Comparison of ENCODE assay signal across 8 mouse cellular contexts in the genomic region with DNA sequence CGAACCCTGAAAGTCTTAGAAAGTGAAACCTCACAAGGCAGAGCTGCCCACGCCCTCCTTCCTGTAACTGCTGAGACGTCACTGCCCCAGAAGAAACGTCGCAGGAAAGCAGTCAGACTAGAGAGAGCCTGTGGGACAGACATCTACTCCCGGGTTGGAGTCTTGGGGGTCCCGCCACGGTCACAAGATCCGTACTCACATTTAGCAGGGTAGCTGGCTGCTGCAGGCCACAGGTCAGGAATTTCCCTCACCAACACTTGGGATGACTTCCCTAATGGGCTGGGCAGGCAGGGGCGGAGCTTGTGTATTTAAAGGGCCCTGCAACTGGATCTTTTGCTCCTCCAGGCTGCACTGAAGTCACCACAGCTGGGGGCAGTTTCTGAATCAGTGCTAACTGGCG. TPM values are rescaled to one million over a fixed set of nuclear protein-coding genes. Genes with fewer than 3 reads are reported as not detected.
DNase-seq lines count a peak whose midpoint lies in the region; ATAC-seq and TF ChIP-seq lines count a peak whose summit lies in the region.

TSS of gene Mvp (minus strand) at position 302 of the 400 bp plus-strand sequence.

- no peaks in the 10 kb centered on the region for H3K9me3 ChIP-seq in intestine, postnatal 0 days (ENCODE audit: control insufficient read depth)
- no peaks in the 10 kb centered on the region for H3K9me3 ChIP-seq in neural tube, embryonic 15.5 days (replicated peaks)

- peak within 1 kb of the TSS; percentile 69 for H3K4me2 ChIP-seq in intestine, postnatal 0 days (replicated peaks; ENCODE audit: low read depth)
- H3K4me2 ChIP-seq in neural tube, embryonic 15.5 days = peak within 1 kb of the TSS; percentile 88

- peak; percentile 80 for TF ChIP-seq POLR2A in lung, adult 2 months (IDR thresholded peaks at IDR 0.05; ENCODE audit: borderline replicate concordance, extremely low read depth, low read depth, low read length)

- peak within 1 kb of the TSS; percentile 54 for H3K9ac ChIP-seq in intestine, postnatal 0 days (ENCODE audit: low read depth, low read length)
- H3K9ac ChIP-seq in neural tube, embryonic 15.5 days (replicated peaks) = peak within 1 kb of the TSS; percentile 92; the same call in 1 of the 2 replicates

- WGBS in intestine, postnatal 0 days = 11% methylated on average over 11 of the region's 11 CpGs
- 2% methylated on average over 11 of the region's 11 CpGs for WGBS in lung, adult 2 months
- 64% methylated on average over 11 of the region's 11 CpGs for WGBS in neural tube, embryonic 15.5 days

- 0 out of 2 replicates have a peak, but pooled peaks cover 7% of the 10 kb centered on the region for H3K36me3 ChIP-seq in intestine, postnatal 0 days (ENCODE audit: control insufficient read depth, insufficient read depth)
- H3K36me3 ChIP-seq in neural tube, embryonic 15.5 days = peaks cover 24% of the 10 kb centered on the region

- DNase-seq in B cell, adult 2 months = peak; percentile 75 to 80
- DNase-seq in ZHBTc4 (ENCODE audit: low read depth, low spot score) = peak; percentile 75
- DNase-seq in embryo, embryonic 11.5 days (ENCODE audit: low read depth, low spot score) = peak; percentile 13
- peak; percentile 99 for DNase-seq in heart, adult 11 months
- peak; percentile 80 for DNase-seq in lung, adult 2 months
- DNase-seq in frontal cortex, adult 2 months (ENCODE audit: extremely low spot score in 1 of 2, low spot score in 1 of 2) = no peak

- no peaks in the 10 kb centered on the region for H3K27me3 ChIP-seq in intestine, postnatal 0 days (replicated peaks; ENCODE audit: control insufficient read depth, insufficient read depth, low read length)
- H3K27me3 ChIP-seq in neural tube, embryonic 15.5 days (replicated peaks) = no peaks in the 10 kb centered on the region

- ATAC-seq in intestine, postnatal 0 days = no peak
- no peak for ATAC-seq in neural tube, embryonic 15.5 days (ENCODE audit: low FRiP score)

- no peak for TF ChIP-seq CTCF in intestine, postnatal 0 days (IDR thresholded peaks at IDR 0.05; ENCODE audit: low read depth)
- no peak for TF ChIP-seq CTCF in lung, adult 2 months (IDR thresholded peaks at IDR 0.05; ENCODE audit: insufficient read depth, low read length)

- H3K4me3 ChIP-seq in intestine, postnatal 0 days (ENCODE audit: low read depth, low read length) = peak within 1 kb of the TSS; percentile 64
- peak within 1 kb of the TSS; percentile 78 for H3K4me3 ChIP-seq in lung, adult 2 months (replicated peaks; ENCODE audit: extremely low read depth, low read depth, low read length)
- peak within 1 kb of the TSS; percentile 68 for H3K4me3 ChIP-seq in neural tube, embryonic 15.5 days (replicated peaks)

- H3K27ac ChIP-seq in intestine, postnatal 0 days (ENCODE audit: low read depth, low read length) = peak within 1 kb of the TSS; percentile 68
- H3K27ac ChIP-seq in neural tube, embryonic 15.5 days (replicated peaks) = no peak within 1 kb of the TSS

- H3K4me1 ChIP-seq in intestine, postnatal 0 days (replicated peaks; ENCODE audit: control insufficient read depth, insufficient read depth, low read length) = peaks cover 2% of the 10 kb centered on the region; the same call in 1 of the 2 replicates
- peaks cover 15% of the 10 kb centered on the region for H3K4me1 ChIP-seq in lung, adult 2 months (ENCODE audit: control insufficient read depth, insufficient read depth, low read length)
- H3K4me1 ChIP-seq in neural tube, embryonic 15.5 days = peaks cover 53% of the 10 kb centered on the region

RNA-seq across cellular contexts. Expression of gene Mvp, which starts in this region (rescaled TPM):
- polyA plus RNA-seq in intestine, postnatal 0 days (2015; fragmentation: Nextera tagmentation; extraction: Ambion mirVana) = 79.8 and 81.0 TPM in 2 replicates
- 82.2 and 125 TPM in 2 replicates for polyA plus RNA-seq in lung, adult 2 months (2012; rRNA removed)
- 5.2 and 11.6 TPM in 2 replicates for polyA plus RNA-seq in neural tube, embryonic 15.5 days (2015; fragmentation: Nextera tagmentation; extraction: Ambion mirVana)
- polyA plus RNA-seq in frontal cortex, adult 2 months (2012; rRNA removed) = 8.3 and 8.8 TPM in 2 replicates

Comparison
In these comparisons a context has a peak if more than half of its experiments do, and no peak if none do; other contexts are left out.
1. DNase-seq: peak in B cell, adult 2 months (2 of 2), ZHBTc4 (single experiment), embryo, embryonic 11.5 days (single experiment), heart, adult 11 months (single experiment) and lung, adult 2 months (single experiment); none in frontal cortex, adult 2 months (0 of 2).
2. Peak in every context shown above with its lines, with median percentiles within 50 percentile points of each other: H3K4me3 ChIP-seq.